Mouse (Mus musculus) erythroblast, embryonic 14.5 days (primary cell): Measurements from ENCODE around the gene Smim27.

Experiments
- GATA1 ChIP-seq: IDR thresholded peaks from 2 replicates; pipeline ENCODE4 v1.6.1; 2012; ENCODE audit warnings: low read length, inconsistent platforms, mixed read lengths
- TAL1 ChIP-seq: IDR thresholded peaks from 3 replicates; pipeline ENCODE4 v1.6.1; 2012; ENCODE audit warnings: low read length, inconsistent platforms, mixed read lengths

DNA sequence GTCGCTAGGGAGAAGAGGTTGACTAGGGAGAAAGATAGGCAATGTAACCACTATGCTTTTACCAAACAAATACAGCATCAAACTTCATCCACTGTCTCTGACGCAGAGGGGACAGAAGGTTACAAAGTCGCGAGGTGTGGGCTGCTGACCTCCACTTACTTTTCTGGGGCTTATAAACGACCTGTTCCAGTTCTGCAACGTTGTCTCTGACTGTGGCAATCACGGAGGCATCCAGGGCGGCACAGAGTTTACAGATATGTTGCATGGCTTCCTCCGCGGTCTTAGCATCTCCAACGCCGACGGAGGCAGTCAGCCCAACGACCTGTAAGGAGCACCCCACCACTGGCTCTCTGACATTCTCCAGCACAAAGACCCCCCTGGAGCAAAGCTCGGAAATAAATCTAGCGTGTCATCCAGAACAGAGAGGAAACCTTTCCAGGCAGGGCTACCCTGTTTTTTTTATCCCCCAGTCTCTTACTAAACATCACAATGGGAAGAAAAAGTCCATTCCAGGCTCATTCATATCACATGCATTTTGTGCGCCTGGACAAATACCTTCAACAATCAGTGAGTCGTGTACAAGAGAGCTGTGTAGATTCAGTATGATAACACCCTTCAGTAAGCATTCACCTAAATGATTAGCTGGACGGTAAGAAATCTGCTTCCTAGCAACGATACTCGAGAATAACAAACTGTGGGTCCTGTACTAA, 47.3 kb upstream of the Smim27 start:
- no peak for TF ChIP-seq GATA1
- TF ChIP-seq TAL1: no peak
